Mouse (Mus musculus): ENCODE data around the gene Mrpl45. TPM values are rescaled to one million over a fixed set of nuclear protein-coding genes. Genes with fewer than 3 reads are reported as not detected.

The Mrpl45 gene
- polyA plus RNA-seq (2012; rRNA removed) = 13.2 and 15.5 TPM in 2 replicates

DNA sequence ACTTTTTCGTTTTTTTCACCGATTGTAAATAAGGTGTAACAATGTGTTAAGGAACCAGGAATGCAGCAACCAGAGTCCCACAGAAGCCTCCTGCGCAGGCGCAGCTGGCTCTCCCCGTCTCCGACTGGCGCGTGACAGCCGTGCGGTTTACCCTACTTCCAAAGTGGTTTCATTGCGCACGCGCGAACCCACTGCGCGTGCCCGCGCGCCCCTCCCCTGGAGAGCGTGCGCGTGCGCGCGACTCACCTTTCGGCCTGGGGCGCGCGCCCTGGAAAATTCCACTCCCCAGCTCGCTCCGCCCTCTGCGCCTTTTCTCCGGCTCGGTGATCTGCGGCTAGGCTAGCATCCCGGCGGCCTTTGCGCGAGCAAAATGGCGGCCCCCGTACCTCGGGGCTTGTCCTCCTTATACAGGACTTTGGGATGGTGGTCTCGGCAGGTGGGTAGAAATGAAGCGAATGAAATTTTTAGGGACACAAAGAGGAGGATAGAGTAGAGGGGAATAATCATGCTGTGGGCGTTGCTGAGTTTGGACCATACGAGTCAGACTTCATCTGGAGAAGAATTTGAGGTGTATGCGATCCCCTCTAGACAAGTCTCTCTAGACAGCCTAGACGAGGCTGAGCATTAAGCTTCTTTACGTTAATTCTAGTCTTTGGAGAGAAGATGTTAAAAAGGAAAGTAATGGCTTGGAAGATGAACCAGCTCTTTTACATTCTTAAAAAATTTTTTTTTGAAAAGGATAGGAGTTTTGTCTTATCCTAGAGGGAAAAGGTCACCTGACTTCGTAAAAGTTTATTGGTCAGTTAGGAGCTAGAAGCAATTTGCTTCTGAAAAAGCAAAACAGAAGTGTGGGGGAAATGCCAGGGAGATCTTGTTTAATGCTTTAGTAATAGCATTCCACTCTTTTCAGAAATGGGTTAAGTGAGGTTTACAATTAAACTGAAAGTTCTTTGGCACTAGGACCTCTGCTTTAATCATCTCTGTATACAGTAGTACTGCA lies at the start of gene Mrpl45:
Gene Mrpl45 (plus strand): TSS at position 213 of the 1,000 bp plus-strand sequence.

DNA sequence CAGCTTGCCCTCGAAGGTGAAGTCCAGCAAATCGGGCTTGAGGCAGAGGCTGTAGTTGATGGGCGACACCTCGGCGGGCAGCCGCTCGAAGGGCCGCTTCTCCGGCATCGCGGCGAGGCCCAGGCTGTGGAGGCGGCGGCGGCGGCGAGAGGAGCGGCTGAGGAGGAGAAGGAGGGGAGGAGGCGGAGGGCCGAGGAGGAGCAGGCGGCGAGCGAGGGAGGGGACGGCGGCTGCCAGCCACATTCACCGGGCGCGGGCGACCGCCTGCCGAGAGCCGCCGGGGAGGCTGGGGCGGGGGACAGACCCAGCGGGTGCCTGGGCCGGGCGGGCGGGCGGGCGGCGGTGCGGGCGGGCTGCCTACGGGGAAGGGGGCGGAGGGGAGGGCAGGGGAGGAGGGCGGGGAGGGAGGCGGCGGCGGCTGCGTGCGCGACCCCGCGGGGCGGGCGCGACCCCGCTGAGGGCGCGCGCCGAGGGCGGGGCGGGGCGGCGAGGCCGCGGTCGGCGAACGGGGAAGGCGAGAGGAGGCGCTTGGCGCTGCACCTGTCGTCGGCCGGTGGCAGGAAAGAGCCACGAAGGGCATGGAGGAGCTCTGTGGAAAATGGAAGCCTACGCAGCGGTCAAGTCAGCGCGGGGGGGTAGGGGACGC lies 35.2 kb upstream of the Mrpl45 start, which contains the start of gene Npepps:
Gene Npepps (minus strand): TSS at position 423 of the 646 bp plus-strand sequence.

GRCm38 (mm10) chr11:97352027-97352684 lies 36.6 kb downstream of the Mrpl45 start, which contains the start of gene Gpr179:
TSS of gene Gpr179 (minus strand) at chr11:97352077.

DNA sequence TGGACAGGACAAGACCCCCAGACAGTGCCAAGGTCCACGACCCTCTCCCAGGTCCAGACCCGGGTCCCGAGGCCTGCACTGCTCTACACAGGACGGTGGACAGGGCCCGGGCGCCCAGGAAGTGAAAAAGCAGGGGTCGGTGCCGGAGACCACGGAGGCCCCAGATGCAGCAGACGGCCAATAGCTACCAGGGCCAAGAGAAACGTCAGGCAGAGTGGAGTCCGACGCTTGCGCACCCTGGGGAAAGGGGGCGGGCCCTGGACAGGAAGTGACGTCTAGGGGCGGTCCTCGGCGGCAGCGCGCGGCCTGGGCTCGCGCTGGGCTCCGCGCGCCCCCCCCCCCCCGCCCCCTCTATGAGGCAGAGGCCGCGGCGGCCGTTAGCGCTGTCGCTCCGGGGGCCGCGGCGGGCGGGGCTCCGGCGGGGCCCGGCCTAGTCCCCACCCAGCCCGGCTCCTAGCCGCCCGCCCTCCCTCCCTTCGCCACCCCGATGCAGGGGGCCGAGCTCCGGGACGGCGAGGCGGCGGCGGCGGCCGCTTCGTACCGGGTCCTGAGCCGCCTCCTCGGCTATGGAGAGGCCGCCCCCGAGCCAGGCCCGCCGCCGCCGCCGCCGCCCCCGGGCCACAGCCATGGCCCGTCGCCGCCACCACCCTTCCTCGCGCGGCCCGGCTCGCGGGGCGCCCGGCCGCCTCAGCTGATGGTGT lies 46.6 kb downstream of the Mrpl45 start, which contains the start of gene Socs7:
Gene Socs7 (plus strand): TSS at position 604 of the 701 bp plus-strand sequence.

Other genes with a start within 250 kb of the Mrpl45 start
- gene Tbx21, start 200.4 kb upstream of the Mrpl45 start, polyA plus RNA-seq (2012; rRNA removed) = 0.02 and 0.03 TPM in 2 replicates
- 2.3 and 2.6 TPM in 2 replicates for gene Tbkbp1, start 164.2 kb upstream of the Mrpl45 start, polyA plus RNA-seq (2012; rRNA removed)
- gene Kpnb1, start 127.8 kb upstream of the Mrpl45 start, polyA plus RNA-seq (2012; rRNA removed) = 69.9 and 71.9 TPM in 2 replicates
- gene Npepps, start 35.1 kb upstream of the Mrpl45 start, polyA plus RNA-seq (2012; rRNA removed) = 8.2 and 9.3 TPM in 2 replicates
- gene Gpr179, start 36.4 kb downstream of the Mrpl45 start, polyA plus RNA-seq (2012; rRNA removed) = 0.01 TPM in 2 replicates
- 2.2 and 2.6 TPM in 2 replicates for gene Socs7, start 46.8 kb downstream of the Mrpl45 start, polyA plus RNA-seq (2012; rRNA removed)
- gene Arhgap23, start 99.8 kb downstream of the Mrpl45 start, polyA plus RNA-seq (2012; rRNA removed) = 14.5 and 16.9 TPM in 2 replicates
- not detected in 2 replicates for gene 4933428G20Rik, start 184.6 kb downstream of the Mrpl45 start, polyA plus RNA-seq (2012; rRNA removed)

All from liver, embryonic 14 days (tissue).